Mouse (Mus musculus) adrenal gland, postnatal 10 days (tissue): Measurements from ENCODE around the gene Pigr. TPM values are rescaled to one million over a fixed set of nuclear protein-coding genes. Genes with fewer than 3 reads are reported as not detected.

ENCODE experiments used
- DNase-seq: peaks from one replicate; pipeline ENCODE4 v3.0.0; 2021; ENCODE audit warnings: mixed read lengths
- total RNA-seq, 2 experiments: library from RNA; stranded (reverse); gene quantifications; 2 replicates each; pipeline ENCODE4 v1.2.3; 2021

Pigr gene
- total RNA-seq, 2 experiments from 2014 or later, result 1.1 to 1.3 TPM

- peak; percentile 30 for DNase-seq
Observed at GRCm38 (mm10) chr1:130877889-130878614, 51.6 kb downstream of the Pigr start.

- no peak for DNase-seq
Observed at GRCm38 (mm10) chr1:130879927-130880326, 53.4 kb downstream of the Pigr start.

- DNase-seq, result no peak
Observed at GRCm38 (mm10) chr1:130883146-130883545, 56.7 kb downstream of the Pigr start.

GRCm38 (mm10) chr1:130887354-130887753 lies 60.9 kb downstream of the Pigr start, which contains the start of gene Il24:
Gene Il24 (minus strand): TSS chr1:130887454.
- no peak for DNase-seq

GRCm38 (mm10) chr1:130892446-130892845 lies 66.0 kb downstream of the Pigr start:
- DNase-seq, result peak; percentile 66

- no peak for DNase-seq
Observed at GRCm38 (mm10) chr1:130893329-130894040, 67.0 kb downstream of the Pigr start.

- no peak for DNase-seq
Observed at GRCm38 (mm10) chr1:130894468-130894867, 68.0 kb downstream of the Pigr start.

Other genes starting within 250 kb of the Pigr start
- gene Zp3r, start 197.1 kb upstream of the Pigr start, total RNA-seq, result not detected
- gene C4bp, start 165.1 kb upstream of the Pigr start, total RNA-seq, result 10 to 100 TPM; 11.4 to 14.9 TPM
- not detected for gene Gm29427, start 110.9 kb upstream of the Pigr start, total RNA-seq
- gene Yod1, start 109.4 kb upstream of the Pigr start, total RNA-seq, result 1 to 10 TPM; 7.4 to 8.1 TPM
- gene Pfkfb2, start 97.4 kb upstream of the Pigr start, total RNA-seq, result 10 to 100 TPM; 16.1 to 22.1 TPM
- 1 to 10 TPM; 2.1 to 2.3 TPM for gene AA986860, start 94.7 kb upstream of the Pigr start, total RNA-seq
- under 1 TPM; 0.15 to 0.24 TPM for gene Fcamr, start 25.8 kb upstream of the Pigr start, total RNA-seq
- 1 to 10 TPM; 3.4 to 4.1 TPM for gene Fcmr, start 39.0 kb downstream of the Pigr start, total RNA-seq
- gene Il24, start 60.8 kb downstream of the Pigr start, total RNA-seq, result not detected
- gene Il20, start 84.8 kb downstream of the Pigr start, total RNA-seq, result not detected
- not detected for gene Il19, start 113.4 kb downstream of the Pigr start, total RNA-seq
- gene Il10, start 193.2 kb downstream of the Pigr start, total RNA-seq, result not detected